Mouse (Mus musculus) urinary bladder, postnatal 25 days (tissue): ENCODE measurements around the gene Ildr2.

Experiments used
- DNase-seq: peaks from one replicate; pipeline ENCODE4 v3.0.0; 2022; ENCODE audit warnings: low spot score

The Ildr2 gene

DNA sequence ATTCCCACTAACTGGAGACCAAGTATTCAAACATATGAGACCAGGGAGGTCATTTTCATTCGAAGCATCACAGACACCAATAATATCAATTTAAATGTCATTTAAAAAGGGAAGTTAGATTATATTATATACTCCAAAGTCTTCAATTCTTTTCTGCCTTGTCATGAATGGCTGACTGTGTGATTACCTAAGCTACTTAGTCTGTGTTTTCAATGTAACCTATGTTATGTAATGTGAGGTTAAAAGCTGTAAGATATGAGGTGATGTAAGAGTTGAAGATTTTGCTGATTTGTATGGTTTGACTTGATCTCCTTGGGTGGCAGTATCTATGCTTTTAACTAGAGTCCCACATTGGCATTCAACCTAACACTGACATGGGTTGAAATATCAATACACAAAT lies 88.6 kb downstream of the Ildr2 start:
- no peak for DNase-seq

DNA sequence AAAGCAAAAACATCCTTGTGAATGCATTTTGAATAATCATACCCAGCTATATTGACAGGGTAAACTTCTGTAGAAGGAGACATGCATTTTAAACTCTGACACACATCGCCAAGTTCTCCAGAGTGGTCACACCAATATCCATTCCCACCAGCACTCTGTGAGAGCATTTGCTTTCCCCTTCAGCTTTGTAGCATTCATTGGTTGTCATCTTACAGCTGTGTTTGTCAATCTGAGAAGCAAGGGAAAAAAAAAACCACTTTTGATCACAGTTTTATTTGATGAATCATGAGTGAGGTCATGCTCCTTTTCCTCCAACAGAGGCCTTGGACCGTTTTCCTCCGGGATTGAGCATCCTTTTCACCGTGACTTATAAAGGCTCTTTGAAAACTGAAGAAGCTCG lies 89.6 kb downstream of the Ildr2 start:
- DNase-seq: no peak

- DNase-seq: no peak
Measured at GRCm38 (mm10) chr1:166344300-166345077, 90.5 kb downstream of the Ildr2 start.

- DNase-seq: no peak
Measured at GRCm38 (mm10) chr1:166345602-166346001, 91.7 kb downstream of the Ildr2 start.

DNA sequence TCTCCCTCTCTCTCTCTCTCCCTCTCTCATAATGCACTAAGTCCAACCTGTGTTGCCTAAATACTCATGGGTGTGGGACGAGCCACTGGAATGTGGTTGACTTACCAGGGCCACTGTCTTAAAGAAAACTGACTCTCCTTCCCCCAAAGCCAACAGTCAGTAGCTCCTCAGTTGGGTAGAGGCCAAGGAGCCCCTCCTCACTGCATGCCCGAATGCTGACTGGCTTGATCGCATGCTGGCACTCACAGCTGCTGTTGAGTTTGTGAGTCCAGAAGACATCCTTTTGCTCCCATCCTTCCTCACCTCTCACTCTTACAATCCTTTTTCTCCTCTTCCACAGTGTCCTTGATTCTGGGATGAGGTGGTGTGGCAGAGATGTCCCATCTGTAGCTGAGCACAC lies 93.0 kb downstream of the Ildr2 start:
- DNase-seq: no peak

- DNase-seq: no peak
Measured at GRCm38 (mm10) chr1:166349341-166349740, 95.4 kb downstream of the Ildr2 start.

- DNase-seq: no peak
Measured at GRCm38 (mm10) chr1:166349751-166350150, 95.8 kb downstream of the Ildr2 start.

DNA sequence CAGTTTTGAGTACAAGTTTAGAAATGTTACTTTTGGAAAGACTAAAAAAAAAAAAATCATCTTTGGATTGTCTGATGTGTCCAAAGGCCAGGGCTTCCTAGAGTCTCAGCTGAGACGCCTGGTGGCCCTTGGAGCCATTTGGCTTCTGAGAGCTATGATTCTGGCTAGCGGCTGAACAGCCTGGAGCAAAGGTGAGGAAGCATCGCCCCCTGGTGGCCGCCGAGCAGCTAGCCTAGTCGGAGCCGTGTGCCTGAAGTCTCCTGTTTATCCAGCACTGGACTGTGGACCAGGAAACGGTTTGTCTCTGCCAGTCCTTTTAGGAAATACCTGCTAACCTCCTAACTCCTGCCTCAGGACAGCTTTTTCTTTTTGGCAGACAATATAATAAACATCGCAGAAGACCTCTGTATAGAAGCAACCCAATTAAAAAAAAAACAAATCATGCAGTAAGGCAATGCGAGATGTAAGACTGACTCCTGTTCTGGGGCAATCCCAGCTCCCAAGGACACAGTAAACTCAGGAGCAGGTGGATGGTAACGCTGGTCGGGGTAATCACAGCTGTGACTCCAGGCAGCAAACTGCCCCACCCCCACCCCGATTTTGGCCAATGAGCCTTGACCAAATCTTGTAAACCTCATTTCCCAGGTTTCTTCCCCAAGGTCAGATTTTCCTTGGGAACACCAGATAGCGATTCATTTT lies 106.4 kb downstream of the Ildr2 start:
- DNase-seq: peak; percentile 88

DNA sequence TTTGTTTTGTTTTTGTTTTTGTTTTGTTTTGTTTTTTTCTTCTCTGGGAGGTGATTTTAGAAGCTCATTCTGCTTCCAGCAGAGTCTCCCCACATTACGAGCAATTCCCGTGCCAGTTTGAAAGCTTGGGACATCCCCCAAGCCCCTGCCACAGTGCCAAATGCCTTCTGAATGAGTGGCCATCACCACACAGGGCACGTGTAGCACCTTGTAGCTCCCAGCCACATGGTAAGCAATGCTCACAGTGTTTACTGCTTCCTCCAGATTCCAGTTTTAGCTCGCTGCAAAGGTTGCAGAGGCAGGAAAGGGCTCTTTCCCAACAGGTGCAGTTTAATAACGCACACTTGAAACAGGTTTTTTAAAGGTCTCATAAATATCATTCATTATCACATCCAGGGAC lies 107.0 kb downstream of the Ildr2 start:
- no peak for DNase-seq

DNA sequence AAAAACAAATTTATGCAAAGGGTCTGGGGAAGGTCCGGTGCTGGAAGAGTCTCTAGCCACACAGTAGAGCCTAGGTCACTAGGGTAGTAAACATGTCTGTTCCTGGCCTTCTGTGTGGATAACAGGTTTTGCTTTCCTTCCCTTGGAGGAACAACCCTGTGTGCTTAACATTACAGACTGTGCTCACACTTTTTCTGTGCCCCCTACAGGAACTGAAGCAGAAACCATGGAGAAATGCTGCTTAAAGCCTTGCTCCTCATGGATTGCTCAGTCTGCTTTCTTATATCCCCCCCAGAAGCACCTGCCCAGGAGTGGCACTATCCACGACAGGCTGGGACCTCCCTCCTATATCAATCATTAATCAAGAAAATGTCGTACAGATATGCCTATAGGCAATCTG lies 107.9 kb downstream of the Ildr2 start:
- DNase-seq: no peak

DNA sequence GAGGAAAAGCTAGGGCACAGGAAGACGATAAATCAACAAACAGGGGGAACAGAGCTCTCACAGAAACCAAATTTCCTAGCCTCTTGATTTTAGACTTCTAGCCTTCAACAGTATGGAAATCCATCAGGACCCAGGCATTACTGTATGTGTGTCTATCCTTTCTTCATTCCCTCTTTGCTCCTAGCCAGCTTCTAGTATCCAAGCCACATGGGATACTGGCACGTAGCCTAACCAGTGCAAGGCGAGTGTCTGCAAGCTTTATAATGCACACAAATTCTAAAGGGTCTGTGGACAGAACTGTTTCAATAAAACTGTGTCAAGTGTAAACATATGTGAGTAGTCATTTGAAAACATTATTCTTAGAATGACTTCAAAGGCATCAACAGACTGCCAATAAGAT lies 108.7 kb downstream of the Ildr2 start:
- no peak for DNase-seq

GRCm38 (mm10) chr1:166363122-166363521 lies 109.2 kb downstream of the Ildr2 start:
- DNase-seq: no peak
